Mouse (Mus musculus) adrenal gland, postnatal 36 days (tissue): ENCODE data around the gene Cd300a. TPM values are rescaled to one million over a fixed set of nuclear protein-coding genes. Genes with fewer than 3 reads are reported as not detected.
"Not testable (repeated sequence)": the region's sequence is repeated elsewhere in the genome, so short reads cannot be mapped to it uniquely, and the experiment has no call there.

Source experiments
- DNase-seq, 2 experiments: peaks; one replicate each; pipeline ENCODE4 v3.0.0; 2021; ENCODE audit warnings: mixed read lengths in 1 of 2
- total RNA-seq, 2 experiments: library from RNA; stranded (reverse); gene quantifications; 2 replicates each; pipeline ENCODE4 v1.2.3; 2021

Cd300a gene
- total RNA-seq, 2 experiments from 2014 or later = 1.4 to 2.4 TPM

GRCm38 (mm10) chr11:114907567-114907966 is 17.7 kb downstream of the Cd300a start:
- DNase-seq = peak; percentile 53 to 77

GRCm38 (mm10) chr11:114908086-114908485 is 18.2 kb downstream of the Cd300a start:
- no peak for DNase-seq

- not testable (repeated sequence) for DNase-seq
Observed at GRCm38 (mm10) chr11:114909538-114909937, 19.7 kb downstream of the Cd300a start.

GRCm38 (mm10) chr11:114912847-114913246 is 23.0 kb downstream of the Cd300a start:
- peak; percentile 75 to 77 for DNase-seq

GRCm38 (mm10) chr11:114914978-114915377 is 25.1 kb downstream of the Cd300a start:
- DNase-seq = no peak

- no peak for DNase-seq
Observed at GRCm38 (mm10) chr11:114917120-114917519, 27.3 kb downstream of the Cd300a start.

GRCm38 (mm10) chr11:114922439-114922838 is 32.6 kb downstream of the Cd300a start:
- DNase-seq = no peak

GRCm38 (mm10) chr11:114923961-114924360 is 34.1 kb downstream of the Cd300a start:
- DNase-seq = peak in 1 of 2 experiments; percentile 35

GRCm38 (mm10) chr11:114929581-114929980 is 39.7 kb downstream of the Cd300a start:
- DNase-seq = no peak

GRCm38 (mm10) chr11:114931041-114931440 is 41.2 kb downstream of the Cd300a start:
- no peak for DNase-seq

GRCm38 (mm10) chr11:114933591-114933990 is 43.8 kb downstream of the Cd300a start:
- DNase-seq = no peak

- DNase-seq = no peak
Observed at GRCm38 (mm10) chr11:114934144-114934543, 44.3 kb downstream of the Cd300a start, which contains the start of gene Cd300lb. Gene Cd300lb (minus strand): TSS chr11:114934386.

Other genes starting within 250 kb of the Cd300a start
- gene Rpl38, start 221.5 kb upstream of the Cd300a start, total RNA-seq = 1,000 to 10,000 TPM; 1,120 to 1,187 TPM
- 100 to 1,000 TPM in 1 of 2 experiments, 10 to 100 TPM in 1; 64.3 to 124 TPM for gene Ttyh2, start 214.6 kb upstream of the Cd300a start, total RNA-seq
- gene Dnaic2, start 162.6 kb upstream of the Cd300a start, total RNA-seq = under 1 TPM; 0.23 to 0.36 TPM
- gene Kif19a, start 124.7 kb upstream of the Cd300a start, total RNA-seq = under 1 TPM; 0.63 TPM
- not detected for gene Btbd17, start 94.1 kb upstream of the Cd300a start, total RNA-seq
- gene Gpr142, start 91.1 kb upstream of the Cd300a start, total RNA-seq = not detected
- 1 to 10 TPM; 6.9 to 8.8 TPM for gene Gprc5c, start 38.9 kb upstream of the Cd300a start, total RNA-seq
- 1 to 10 TPM in 1 of 2 experiments, under 1 TPM in 1; 0.89 to 1.5 TPM for gene Cd300lb, start 44.3 kb downstream of the Cd300a start, total RNA-seq
- not detected for gene Cd300c, start 79.1 kb downstream of the Cd300a start, total RNA-seq
- gene Cd300ld, start 99.9 kb downstream of the Cd300a start, total RNA-seq = 1 to 10 TPM; 1.1 TPM
- gene Cd300c2, start 111.8 kb downstream of the Cd300a start, total RNA-seq = 1 to 10 TPM; 3.0 to 5.5 TPM
- gene Cd300ld2, start 126.2 kb downstream of the Cd300a start, total RNA-seq = not detected
- gene Cd300ld4, start 137.0 kb downstream of the Cd300a start, total RNA-seq = under 1 TPM in 1 of 2 experiments, not detected in 1; 0.63 TPM
- gene Cd300ld5, start 147.7 kb downstream of the Cd300a start, total RNA-seq = 1 to 10 TPM; 5.3 to 8.1 TPM
- 1 to 10 TPM; 1.6 to 5.3 TPM for gene Cd300ld3, start 158.4 kb downstream of the Cd300a start, total RNA-seq
- under 1 TPM; 0.26 to 0.43 TPM for gene Cd300e, start 172.1 kb downstream of the Cd300a start, total RNA-seq
- under 1 TPM; 0.56 TPM for gene Rab37, start 201.4 kb downstream of the Cd300a start, total RNA-seq
- 1 to 10 TPM in 1 of 2 experiments, under 1 TPM in 1; 0.69 to 1.0 TPM for gene Cd300lf, start 244.0 kb downstream of the Cd300a start, total RNA-seq